Mouse (Mus musculus): ENCODE data around the gene Gfpt1.

Gene Gfpt1

DNA sequence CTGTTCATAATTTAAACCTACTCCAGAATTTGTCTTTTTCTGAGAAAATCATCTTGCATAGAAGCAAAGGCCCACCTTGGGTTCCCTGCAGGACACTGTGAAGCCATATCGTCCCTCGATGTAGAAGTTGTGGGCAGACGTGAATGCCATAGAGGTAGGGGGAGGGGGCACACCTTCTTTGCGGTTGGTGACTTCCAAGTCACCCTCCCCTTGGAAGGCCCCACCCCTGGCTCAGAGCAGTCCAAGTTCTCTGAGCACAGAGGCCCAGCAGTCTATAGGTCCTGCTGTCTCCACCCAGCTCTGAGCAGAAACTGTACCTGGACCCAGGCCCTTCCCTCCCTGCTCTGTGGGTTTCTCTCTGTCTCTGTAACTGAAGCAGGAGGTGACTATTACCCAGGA, 59.3 kb downstream of the Gfpt1 start:
- DNase-seq, result no peak

DNA sequence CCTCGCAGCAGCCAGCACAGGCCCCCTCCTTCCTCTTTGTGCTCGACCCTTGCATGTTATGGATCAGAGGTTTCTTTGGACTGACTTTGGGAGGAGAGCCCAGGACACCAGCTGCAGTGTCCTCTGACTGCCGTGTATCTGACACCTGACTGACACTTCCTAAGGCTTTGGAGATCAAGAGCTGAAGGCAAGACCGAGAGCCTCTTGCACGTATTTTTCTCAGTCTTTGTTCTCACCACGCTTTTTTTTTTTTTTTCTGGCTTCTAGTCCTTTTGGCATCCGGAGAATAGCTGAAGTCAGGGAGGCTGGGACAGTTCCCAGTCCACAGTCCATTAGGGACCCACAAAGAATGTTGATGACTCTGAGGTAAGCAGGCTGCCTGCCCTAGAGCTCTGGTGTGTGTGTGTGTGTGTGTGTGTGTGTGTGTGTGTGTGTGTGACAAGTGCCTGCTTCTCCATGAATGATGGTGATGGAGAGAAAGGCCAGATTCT, 59.8 kb downstream of the Gfpt1 start:
- no peak for DNase-seq

GRCm38 (mm10) chr6:87103314-87103713, 60.7 kb downstream of the Gfpt1 start:
- DNase-seq, result no peak

GRCm38 (mm10) chr6:87104123-87104796, 61.6 kb downstream of the Gfpt1 start, which contains the start of gene D6Ertd527e:
Gene D6Ertd527e, plus strand, starts transcription at chr6:87104746.
- no peak for DNase-seq

DNA sequence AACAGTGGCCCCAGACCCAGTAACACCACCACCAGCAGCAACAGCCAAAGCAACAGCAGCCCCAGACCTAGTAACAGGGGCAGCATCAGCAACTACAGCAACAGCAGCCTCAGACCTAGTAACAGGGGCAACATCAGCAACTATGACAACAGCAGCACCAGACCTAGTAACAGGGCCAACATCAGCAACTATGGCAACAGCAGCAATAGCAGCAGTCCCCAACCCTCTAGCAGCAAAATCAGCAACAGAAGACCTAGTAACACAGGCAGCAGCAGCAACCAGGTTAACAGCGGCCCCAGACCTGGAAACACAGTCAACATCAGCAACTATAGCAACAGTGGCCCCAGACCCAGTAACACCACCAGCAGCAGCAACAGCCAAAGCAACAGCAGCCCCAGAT, 68.8 kb downstream of the Gfpt1 start:
- no peak for DNase-seq

GRCm38 (mm10) chr6:87112125-87112524, 69.5 kb downstream of the Gfpt1 start:
- no peak for DNase-seq

DNA sequence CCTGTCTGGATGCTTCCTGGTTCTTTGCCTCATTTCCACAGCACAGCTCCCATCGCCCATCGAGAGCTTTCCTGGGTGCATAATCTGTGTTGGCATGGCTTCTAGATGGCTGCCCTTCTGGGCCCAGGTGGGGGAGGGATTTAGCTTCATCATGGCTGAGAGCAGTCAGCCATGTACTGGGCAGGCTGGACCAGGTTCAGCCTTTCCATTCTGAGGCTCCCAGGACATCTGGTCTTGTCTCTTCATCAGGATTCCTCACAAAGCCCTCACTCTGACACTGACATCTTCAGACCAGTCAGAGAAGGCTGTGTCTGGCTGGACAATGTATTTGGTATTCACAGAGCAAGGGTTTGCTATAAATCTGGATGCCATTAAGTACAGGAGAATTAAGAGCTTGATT, 73.3 kb downstream of the Gfpt1 start:
- DNase-seq, result no peak

- no peak for DNase-seq
These were observed 74.0 kb downstream of the Gfpt1 start for GRCm38 (mm10) chr6:87116596-87116995.

GRCm38 (mm10) chr6:87119066-87119837, 76.6 kb downstream of the Gfpt1 start:
- DNase-seq, result peak; percentile 41

GRCm38 (mm10) chr6:87119975-87120374, 77.3 kb downstream of the Gfpt1 start:
- no peak for DNase-seq

GRCm38 (mm10) chr6:87120661-87121060, 78.0 kb downstream of the Gfpt1 start:
- peak; percentile 34 for DNase-seq

DNA sequence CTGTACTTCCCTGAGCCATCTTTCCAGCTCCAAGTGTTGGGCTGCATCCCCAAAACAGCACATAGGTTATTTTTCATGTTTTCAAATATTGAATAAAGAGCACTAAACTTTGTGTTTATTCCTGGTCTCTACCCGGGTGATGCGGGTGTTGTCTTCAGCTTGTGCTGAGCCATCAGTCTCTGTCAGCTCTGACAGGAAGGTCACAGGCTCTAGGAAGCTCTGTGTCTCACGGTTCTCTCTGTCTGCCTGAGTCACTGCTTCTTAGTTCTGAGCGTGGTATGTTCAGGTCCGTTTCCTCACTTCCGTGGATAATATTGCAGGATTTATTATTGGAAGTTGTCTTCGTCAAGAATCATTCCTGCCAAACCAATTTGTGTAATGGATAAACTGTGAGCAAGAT, 79.3 kb downstream of the Gfpt1 start:
- no peak for DNase-seq

- no peak for DNase-seq
These were observed 80.8 kb downstream of the Gfpt1 start for GRCm38 (mm10) chr6:87123406-87123805.

DNA sequence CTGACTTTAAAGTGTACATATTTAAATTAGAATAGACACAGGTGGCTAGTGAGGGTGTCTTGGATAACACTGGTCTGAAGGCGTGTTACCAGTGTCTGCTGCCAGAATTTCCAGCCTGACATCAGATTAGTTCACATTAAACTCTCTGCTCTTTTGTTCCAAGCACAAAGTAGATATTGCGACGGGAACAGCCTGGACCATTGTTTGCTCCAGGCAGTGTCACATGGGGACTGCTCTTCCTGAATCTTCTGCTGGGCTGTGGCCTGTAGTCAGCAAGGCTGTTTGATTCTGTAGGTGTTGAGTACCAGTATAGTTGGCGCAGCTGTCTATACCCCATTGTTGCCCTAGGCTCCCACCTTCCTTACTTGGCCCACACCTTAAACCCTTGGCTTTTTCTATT, 81.3 kb downstream of the Gfpt1 start:
- DNase-seq, result no peak

- no peak for DNase-seq
These were observed 84.6 kb downstream of the Gfpt1 start for GRCm38 (mm10) chr6:87127049-87127753.

- no peak for DNase-seq
These were observed 87.2 kb downstream of the Gfpt1 start for GRCm38 (mm10) chr6:87129861-87130260.

DNA sequence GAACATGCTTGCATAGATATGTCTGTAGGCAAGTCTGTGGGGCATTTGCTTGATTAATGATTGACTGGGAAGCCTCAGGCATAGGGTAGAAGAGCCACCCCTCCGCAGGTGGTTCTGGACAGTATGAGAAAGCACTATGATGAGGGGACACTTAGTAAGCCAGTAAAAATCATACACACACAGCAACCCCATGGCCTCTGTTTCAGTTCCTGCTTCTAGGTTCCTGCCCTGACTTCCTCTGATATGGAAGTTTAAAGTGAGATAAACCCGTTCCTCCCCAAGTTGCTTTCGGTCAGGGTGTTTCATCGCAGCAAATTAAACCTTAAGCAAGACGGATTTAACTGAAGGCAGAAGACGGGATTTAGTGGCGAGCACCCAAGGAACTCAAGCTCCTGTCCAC, 88.0 kb downstream of the Gfpt1 start:
- DNase-seq, result no peak

GRCm38 (mm10) chr6:87131078-87131477, 88.4 kb downstream of the Gfpt1 start:
- no peak for DNase-seq

GRCm38 (mm10) chr6:87133520-87133919, 90.9 kb downstream of the Gfpt1 start:
- no peak for DNase-seq

- no peak for DNase-seq
These were observed 91.4 kb downstream of the Gfpt1 start for GRCm38 (mm10) chr6:87133966-87134546.

GRCm38 (mm10) chr6:87138479-87138878, 95.8 kb downstream of the Gfpt1 start:
- DNase-seq, result peak; percentile 21

GRCm38 (mm10) chr6:87139796-87140553, 97.3 kb downstream of the Gfpt1 start:
- DNase-seq, result peak; percentile 83

Data from liver (tissue).